17 mouse cellular contexts compared by ENCODE assay signal in the genomic region with DNA sequence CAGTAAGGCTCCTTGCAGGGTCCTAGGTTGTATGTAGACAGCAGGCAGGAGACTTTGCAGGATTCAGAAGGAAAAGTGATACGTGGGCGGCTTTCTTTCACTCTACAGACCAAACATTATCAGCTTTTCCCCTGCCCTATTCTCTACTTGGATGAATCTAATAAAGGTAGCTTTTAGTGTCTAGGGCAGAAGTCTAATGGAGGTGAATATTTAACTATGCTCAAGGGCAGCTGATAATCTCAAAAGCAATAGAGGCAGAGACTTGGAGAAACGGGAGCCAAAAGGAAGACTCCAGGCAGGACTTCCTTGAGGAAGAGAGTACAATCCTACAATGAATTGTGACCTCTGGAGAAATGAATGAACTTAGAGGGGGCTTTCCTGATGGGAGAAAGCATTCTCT. TPM values are rescaled to one million over a fixed set of nuclear protein-coding genes. Genes with fewer than 3 reads are reported as not detected.
DNase-seq lines count a peak whose midpoint lies in the region; ATAC-seq and TF ChIP-seq lines count a peak whose summit lies in the region.
"Had no signal": no experiment of that assay in that cellular context is flagged by ENCODE, and none has a peak within 500 bp of the region (broad histone marks: within the 10 kb centered on the region; RNA-seq: fewer than 3 reads in every experiment).

No protein-coding gene starts in this region.

- H3K36me3 ChIP-seq in kidney, adult 2 months (ENCODE audit: control insufficient read depth, insufficient read depth, low read length): no peaks in the 10 kb centered on the region
- no peaks in the 10 kb centered on the region for H3K36me3 ChIP-seq in kidney, embryonic 16.5 days (ENCODE audit: insufficient read depth, low read length)
- H3K36me3 ChIP-seq in midbrain, embryonic 11.5 days (ENCODE audit: control insufficient read depth, insufficient read depth, low read length): no peaks in the 10 kb centered on the region
- H3K36me3 ChIP-seq in midbrain, embryonic 16.5 days (ENCODE audit: control insufficient read depth, insufficient read depth, low read length): no peaks in the 10 kb centered on the region
- H3K36me3 ChIP-seq in intestine, postnatal 0 days (ENCODE audit: control insufficient read depth, insufficient read depth): no peaks in the 10 kb centered on the region
- H3K36me3 ChIP-seq: embryonic facial prominence, embryonic 13.5 days; heart, embryonic 12.5 days; hindbrain, embryonic 10.5 days had no signal

- no peak overlapping the region for H3K4me2 ChIP-seq in kidney, embryonic 16.5 days (replicated peaks; ENCODE audit: low read depth, low read length)
- H3K4me2 ChIP-seq in midbrain, embryonic 11.5 days: no peak overlapping the region
- H3K4me2 ChIP-seq in midbrain, embryonic 16.5 days (ENCODE audit: low read length): no peak overlapping the region
- H3K4me2 ChIP-seq in intestine, postnatal 0 days (replicated peaks; ENCODE audit: low read depth): peak overlapping the region; percentile 40; the same call in 1 of the 2 replicates
- H3K4me2 ChIP-seq: embryonic facial prominence, embryonic 13.5 days; heart, embryonic 12.5 days had no signal

- no peak for ATAC-seq in kidney, embryonic 16.5 days (ENCODE audit: low FRiP score, low TSS enrichment)
- ATAC-seq in midbrain, embryonic 11.5 days (ENCODE audit: low FRiP score): no peak
- no peak for ATAC-seq in midbrain, embryonic 16.5 days
- peak; percentile 40; the same call in 1 of the 2 replicates for ATAC-seq in intestine, postnatal 0 days
- ATAC-seq: forebrain, embryonic 14.5 days had no signal

- H3K4me3 ChIP-seq in kidney, adult 2 months (ENCODE audit: insufficient read depth, low read depth, low read length): no peak overlapping the region
- H3K4me3 ChIP-seq in kidney, embryonic 16.5 days (ENCODE audit: low read length): no peak overlapping the region
- H3K4me3 ChIP-seq in midbrain, embryonic 11.5 days (ENCODE audit: low read depth, low read length): no peak overlapping the region
- no peak overlapping the region for H3K4me3 ChIP-seq in midbrain, embryonic 16.5 days (ENCODE audit: low read depth, low read length)
- no peak overlapping the region for H3K4me3 ChIP-seq in intestine, postnatal 0 days (ENCODE audit: low read depth, low read length)
- H3K4me3 ChIP-seq: embryonic facial prominence, embryonic 13.5 days; gastrocnemius, adult 2 months; heart, embryonic 12.5 days; hindbrain, embryonic 10.5 days had no signal

- TF ChIP-seq POLR2A in kidney, adult 2 months (IDR thresholded peaks at IDR 0.05; ENCODE audit: low read depth, low read length): no peak

- no peaks in the 10 kb centered on the region for H3K9me3 ChIP-seq in kidney, embryonic 16.5 days (ENCODE audit: low read length)
- H3K9me3 ChIP-seq in midbrain, embryonic 11.5 days (ENCODE audit: control insufficient read depth, low read length): no peaks in the 10 kb centered on the region
- H3K9me3 ChIP-seq in midbrain, embryonic 16.5 days (replicated peaks; ENCODE audit: control insufficient read depth, low read length, poor library complexity, severe bottlenecking): no peaks in the 10 kb centered on the region
- no peaks in the 10 kb centered on the region for H3K9me3 ChIP-seq in intestine, postnatal 0 days (ENCODE audit: control insufficient read depth)
- H3K9me3 ChIP-seq: embryonic facial prominence, embryonic 13.5 days; heart, embryonic 12.5 days; hindbrain, embryonic 10.5 days had no signal

- no peak overlapping the region for H3K9ac ChIP-seq in kidney, embryonic 16.5 days (replicated peaks; ENCODE audit: low read length)
- no peak overlapping the region for H3K9ac ChIP-seq in midbrain, embryonic 11.5 days (ENCODE audit: low read length)
- H3K9ac ChIP-seq in midbrain, embryonic 16.5 days (ENCODE audit: low read depth, low read length): no peak overlapping the region
- H3K9ac ChIP-seq in intestine, postnatal 0 days (ENCODE audit: low read depth, low read length): no peak overlapping the region
- H3K9ac ChIP-seq: embryonic facial prominence, embryonic 13.5 days; heart, embryonic 12.5 days had no signal

- peak; percentile 59 for DNase-seq in kidney, adult 2 months
- DNase-seq in midbrain, embryonic 11.5 days (ENCODE audit: low spot score, missing footprints): peak; percentile 26
- no peak for DNase-seq in ovary, postnatal 14 days (ENCODE audit: low spot score)
- no peak for DNase-seq in thymus, postnatal 14 days
- DNase-seq: adrenal gland, postnatal 14 days; cerebellum, adult 18-20 months; cerebellum, adult 9-11 months; cerebellum, postnatal 36 days; gastrocnemius, adult 2 months; gastrocnemius, postnatal 25 days had no signal

- no peaks in the 10 kb centered on the region for H3K27me3 ChIP-seq in kidney, adult 2 months (replicated peaks; ENCODE audit: control insufficient read depth, insufficient read depth, low read length)
- no peaks in the 10 kb centered on the region for H3K27me3 ChIP-seq in kidney, embryonic 16.5 days (ENCODE audit: insufficient read depth, low read length)
- no peaks in the 10 kb centered on the region for H3K27me3 ChIP-seq in midbrain, embryonic 11.5 days (ENCODE audit: control insufficient read depth, insufficient read depth, low read length)
- H3K27me3 ChIP-seq in midbrain, embryonic 16.5 days (ENCODE audit: control insufficient read depth, insufficient read depth, low read depth, low read length): no peaks in the 10 kb centered on the region
- no peaks in the 10 kb centered on the region for H3K27me3 ChIP-seq in intestine, postnatal 0 days (replicated peaks; ENCODE audit: control insufficient read depth, insufficient read depth, low read length)

- H3K27ac ChIP-seq in kidney, adult 2 months (ENCODE audit: insufficient read depth, low read depth, low read length): peak overlapping the region; percentile 84
- H3K27ac ChIP-seq in kidney, embryonic 16.5 days (ENCODE audit: low read length): no peak overlapping the region
- no peak overlapping the region for H3K27ac ChIP-seq in midbrain, embryonic 11.5 days (ENCODE audit: low read depth, low read length)
- no peak overlapping the region for H3K27ac ChIP-seq in midbrain, embryonic 16.5 days (ENCODE audit: low read length)
- peak overlapping the region; percentile 63 for H3K27ac ChIP-seq in intestine, postnatal 0 days (ENCODE audit: low read depth, low read length)
- H3K27ac ChIP-seq: embryonic facial prominence, embryonic 13.5 days; gastrocnemius, adult 2 months; hindbrain, embryonic 10.5 days had no signal

- H3K4me1 ChIP-seq in kidney, adult 2 months (ENCODE audit: control insufficient read depth, insufficient read depth, low read length): peaks cover 12% of the 10 kb centered on the region
- H3K4me1 ChIP-seq in kidney, embryonic 16.5 days (ENCODE audit: insufficient read depth, low read length): no peaks in the 10 kb centered on the region
- H3K4me1 ChIP-seq in midbrain, embryonic 11.5 days (ENCODE audit: control insufficient read depth, insufficient read depth, low read length): no peaks in the 10 kb centered on the region
- H3K4me1 ChIP-seq in midbrain, embryonic 16.5 days (ENCODE audit: control insufficient read depth, insufficient read depth, low read length): no peaks in the 10 kb centered on the region
- peaks cover 5% of the 10 kb centered on the region; the same call in 1 of the 2 replicates for H3K4me1 ChIP-seq in intestine, postnatal 0 days (replicated peaks; ENCODE audit: control insufficient read depth, insufficient read depth, low read length)
- H3K4me1 ChIP-seq: embryonic facial prominence, embryonic 13.5 days; heart, embryonic 12.5 days; hindbrain, embryonic 10.5 days had no signal

- WGBS in kidney, adult 2 months: 37% methylated on average over 3 of the region's 3 CpGs
- WGBS in kidney, embryonic 16.5 days: 53% methylated on average over 3 of the region's 3 CpGs
- 78% methylated on average over 3 of the region's 3 CpGs for WGBS in midbrain, embryonic 11.5 days
- WGBS in midbrain, embryonic 16.5 days: 74% methylated on average over 3 of the region's 3 CpGs
- 36% methylated on average over 3 of the region's 3 CpGs for WGBS in intestine, postnatal 0 days

- TF ChIP-seq CTCF in kidney, adult 2 months (conservative IDR thresholded peaks at IDR 0.05; ENCODE audit: insufficient read depth, insufficient read length, low read depth, low read length): no peak
- no peak for TF ChIP-seq CTCF in intestine, postnatal 0 days (IDR thresholded peaks at IDR 0.05; ENCODE audit: low read depth)

RNA-seq across cellular contexts. Expression of a gene that starts 9.2 kb away (rescaled TPM):
- polyA plus RNA-seq in kidney, adult 2 months (2012; rRNA removed): 31.3 and 32.5 TPM in 2 replicates
- polyA plus RNA-seq in kidney, embryonic 16.5 days (2015; fragmentation: Nextera tagmentation; extraction: Ambion mirVana): 5.1 and 5.9 TPM in 2 replicates
- 0.62 and 0.92 TPM in 2 replicates for polyA plus RNA-seq in midbrain, embryonic 11.5 days (2014; fragmentation: Nextera tagmentation; extraction: Ambion mirVana)
- polyA plus RNA-seq in midbrain, embryonic 16.5 days (2015; fragmentation: Nextera tagmentation; extraction: Ambion mirVana): 1.5 and 1.9 TPM in 2 replicates
- 14.3 and 21.0 TPM in 2 replicates for polyA plus RNA-seq in intestine, postnatal 0 days (2015; fragmentation: Nextera tagmentation; extraction: Ambion mirVana)

Comparison
In these comparisons a context has a peak if more than half of its experiments do, and no peak if none do; other contexts are left out.
1. H3K27ac ChIP-seq: peak in kidney, adult 2 months (single experiment) and intestine, postnatal 0 days (single experiment); none in kidney, embryonic 16.5 days (single experiment), midbrain, embryonic 11.5 days (single experiment) and midbrain, embryonic 16.5 days (single experiment).
2. DNase-seq: peak in kidney, adult 2 months (single experiment) and midbrain, embryonic 11.5 days (single experiment); none in ovary, postnatal 14 days (single experiment) and thymus, postnatal 14 days (single experiment).